Mouse (Mus musculus): ENCODE measurements around the gene Fth1. TPM values are rescaled to one million over a fixed set of nuclear protein-coding genes. Genes with fewer than 3 reads are reported as not detected.
A peak's percentile ranks its signal among the peaks of the same experiment; 100 is the strongest.

The Fth1 gene
- total RNA-seq, 2 experiments from 2014 or later = 2,847 to 3,135 TPM

DNA sequence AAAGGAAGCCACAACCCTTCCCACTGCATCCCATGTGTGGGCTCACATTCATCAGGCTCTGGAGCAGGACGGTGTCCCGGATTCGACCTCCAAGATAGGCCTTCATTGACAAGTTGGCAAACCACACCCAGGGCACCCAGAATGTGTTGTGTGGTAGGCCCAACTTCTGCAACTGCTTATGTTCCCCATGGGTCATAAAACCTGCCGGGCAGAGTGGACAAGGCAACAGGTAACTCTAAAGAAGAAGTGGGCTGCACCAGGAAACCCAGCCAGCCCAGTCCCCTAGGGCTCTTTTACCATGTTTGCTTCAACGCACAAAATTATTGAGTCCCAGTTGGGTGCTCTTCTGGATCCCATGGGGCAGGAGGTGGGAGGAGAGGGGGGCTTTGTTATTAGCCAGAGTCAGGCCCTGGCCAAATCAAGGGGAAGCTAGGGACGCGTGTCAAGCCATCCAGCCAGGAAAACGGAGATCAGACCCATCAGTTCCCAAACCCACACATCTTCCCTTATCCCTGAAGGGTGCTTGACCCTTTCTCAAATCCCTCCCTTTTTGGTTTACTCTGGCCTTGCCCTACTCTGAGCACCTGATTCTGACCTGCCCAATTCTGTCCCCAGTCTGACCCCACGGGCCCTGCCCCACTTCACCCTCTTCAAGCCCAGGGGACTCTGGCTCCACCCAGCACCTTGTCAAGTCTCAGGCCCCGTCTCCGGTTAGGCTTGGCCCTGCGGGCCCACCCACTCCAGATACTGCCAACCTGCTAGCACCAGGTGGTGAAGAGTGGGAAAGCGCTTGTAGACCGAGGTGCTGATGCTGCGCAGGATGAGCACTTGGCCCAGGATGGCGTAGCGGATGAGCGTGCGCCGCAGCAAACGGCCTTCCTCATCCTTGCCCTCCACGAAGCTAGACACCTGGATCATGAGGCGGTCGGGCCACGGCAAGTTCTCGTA lies 11.9 kb downstream of the Fth1 start:
- no peak for DNase-seq

DNA sequence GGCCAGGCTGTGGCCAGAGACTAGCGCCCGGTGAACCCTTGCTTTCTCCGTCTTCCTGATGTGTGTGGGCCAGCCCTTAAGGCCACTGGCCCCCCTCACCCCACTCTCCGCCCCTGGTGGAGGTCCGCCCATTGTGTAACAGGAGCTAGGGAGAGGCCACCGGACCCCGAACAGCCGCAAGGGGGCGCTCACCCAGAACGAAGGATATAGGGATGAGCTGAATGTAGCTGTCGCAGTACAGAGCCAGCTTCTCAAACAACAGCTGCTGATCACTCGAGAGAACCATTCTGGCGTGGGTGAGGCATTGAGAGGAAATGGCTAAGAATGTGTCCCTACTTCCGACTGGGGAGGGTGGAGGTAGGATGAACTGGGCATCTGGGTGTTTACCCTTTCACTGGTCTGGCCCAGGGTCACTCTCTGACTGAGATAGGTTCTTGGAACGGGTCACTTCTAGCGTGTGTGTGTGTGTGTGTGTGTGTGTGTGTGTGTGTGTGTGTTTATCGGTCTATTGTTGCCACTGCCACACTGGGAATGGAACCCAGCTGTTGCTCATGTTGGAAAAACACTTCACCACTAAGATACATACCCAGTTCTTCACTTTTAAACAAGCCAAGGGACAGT lies 12.7 kb downstream of the Fth1 start:
- DNase-seq = peak; percentile 91 to 94

DNA sequence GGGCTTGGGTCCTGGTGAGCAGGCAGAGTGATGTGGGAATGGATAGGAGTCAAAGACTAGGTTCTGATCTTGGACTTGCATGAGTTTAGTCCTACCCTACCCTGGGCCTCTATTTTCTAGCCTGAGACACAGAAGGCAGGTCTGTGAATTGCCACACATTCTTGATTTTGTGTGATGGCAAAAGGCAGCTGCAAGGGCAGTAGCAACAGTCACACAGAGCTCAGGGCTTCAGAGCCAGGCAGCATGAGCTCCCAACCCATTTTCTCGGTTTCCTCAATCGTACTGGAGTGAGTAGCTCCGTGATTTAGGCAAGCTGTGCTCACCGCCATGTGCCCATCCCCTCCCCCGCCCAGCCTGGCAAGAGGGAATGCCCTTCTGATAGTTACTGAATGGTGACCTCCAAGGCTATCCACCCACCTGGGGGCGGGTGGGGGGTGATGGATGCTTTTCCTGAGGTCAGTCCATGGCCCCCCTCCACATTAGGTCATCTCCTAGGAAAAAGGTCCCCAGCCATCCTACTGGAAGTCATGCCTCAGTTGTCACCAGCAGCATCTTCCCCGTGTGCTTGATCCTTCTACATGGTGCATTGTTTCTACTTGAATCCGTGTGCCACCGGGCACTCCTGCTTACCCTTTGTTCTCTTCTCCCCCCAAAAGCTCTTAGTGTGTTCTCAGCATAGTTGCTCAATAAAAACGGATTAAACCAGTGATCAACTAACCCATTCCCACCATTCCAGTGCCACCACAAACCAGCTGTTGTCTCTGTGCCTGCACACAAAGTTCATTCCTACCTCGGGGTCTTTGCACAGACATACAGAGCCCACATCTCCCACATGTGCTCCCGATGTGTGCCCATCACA lies 17.0 kb downstream of the Fth1 start:
- DNase-seq = no peak

DNA sequence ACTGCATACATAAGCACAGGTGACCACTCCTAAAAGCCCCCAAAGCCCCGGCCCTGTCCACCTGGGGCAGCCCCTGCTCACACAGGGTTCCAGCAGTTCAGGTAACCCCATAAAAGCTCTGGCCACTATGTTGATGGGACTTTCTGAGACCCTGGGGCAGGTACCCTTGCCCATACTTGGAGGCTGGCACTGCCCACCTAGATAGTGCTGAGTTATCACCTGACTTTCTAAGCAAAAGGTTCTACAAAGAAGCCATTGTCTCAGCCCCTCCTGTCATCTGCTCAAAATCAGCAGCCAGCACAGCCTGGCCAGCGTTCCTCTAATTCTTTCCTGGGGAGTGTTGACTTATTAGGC lies 17.6 kb downstream of the Fth1 start:
- DNase-seq = no peak

DNA sequence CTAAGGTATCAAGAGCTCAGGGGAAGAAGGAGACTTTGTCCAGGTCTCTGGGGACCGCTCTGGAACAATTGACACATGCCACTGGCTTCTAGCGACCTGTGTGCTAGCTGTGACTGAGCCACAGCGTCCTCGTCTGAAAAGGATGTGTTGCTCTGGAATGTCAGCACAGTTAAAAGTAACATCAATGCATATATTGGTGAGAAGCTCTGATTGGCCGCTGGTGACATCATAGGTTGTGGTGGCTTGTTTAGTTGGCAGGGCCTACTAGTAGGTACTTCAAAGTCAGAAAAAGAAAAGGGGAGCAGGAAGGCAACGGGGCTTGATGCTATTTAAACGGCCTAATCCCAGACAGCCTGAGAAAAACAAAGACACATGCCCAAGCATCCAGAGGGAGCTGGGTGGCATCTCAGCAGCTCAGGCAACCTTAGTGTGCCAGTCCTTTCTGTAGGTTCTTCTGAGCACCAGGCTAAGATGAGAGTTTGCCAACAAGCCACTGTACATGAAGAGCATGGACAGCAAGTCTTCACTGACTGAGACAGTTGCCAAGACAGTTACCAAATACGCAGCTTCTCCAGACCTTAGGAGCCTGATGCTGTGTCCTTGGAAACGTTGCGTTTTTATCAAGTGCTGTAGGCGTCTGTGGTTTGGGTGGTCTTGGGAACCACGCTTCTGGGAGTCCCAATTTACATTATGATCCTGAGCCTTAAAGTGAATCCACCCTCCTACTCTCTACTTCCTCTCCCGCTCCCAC lies 18.5 kb downstream of the Fth1 start:
- peak in 1 of 2 experiments; percentile 1 for DNase-seq

DNA sequence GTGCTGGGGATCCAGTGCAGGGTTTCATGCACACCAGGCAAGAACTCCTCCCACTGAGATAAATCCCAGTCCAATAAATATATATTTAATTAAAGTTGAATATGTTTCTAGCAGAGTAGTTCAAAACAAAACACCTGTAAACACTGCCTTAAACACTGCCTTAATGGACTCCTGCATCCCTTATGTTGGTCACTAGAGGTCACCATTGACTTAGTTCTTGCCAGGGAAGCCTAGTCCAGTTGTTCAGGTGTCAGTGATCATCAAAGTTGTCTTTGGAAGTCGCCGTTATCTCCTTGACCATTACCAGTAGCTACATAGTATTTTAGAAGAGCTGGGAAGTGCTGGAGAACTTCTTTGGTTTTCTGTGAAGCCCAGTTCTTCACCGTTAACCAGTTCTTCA lies 19.9 kb downstream of the Fth1 start:
- DNase-seq = peak; percentile 58 to 77

DNA sequence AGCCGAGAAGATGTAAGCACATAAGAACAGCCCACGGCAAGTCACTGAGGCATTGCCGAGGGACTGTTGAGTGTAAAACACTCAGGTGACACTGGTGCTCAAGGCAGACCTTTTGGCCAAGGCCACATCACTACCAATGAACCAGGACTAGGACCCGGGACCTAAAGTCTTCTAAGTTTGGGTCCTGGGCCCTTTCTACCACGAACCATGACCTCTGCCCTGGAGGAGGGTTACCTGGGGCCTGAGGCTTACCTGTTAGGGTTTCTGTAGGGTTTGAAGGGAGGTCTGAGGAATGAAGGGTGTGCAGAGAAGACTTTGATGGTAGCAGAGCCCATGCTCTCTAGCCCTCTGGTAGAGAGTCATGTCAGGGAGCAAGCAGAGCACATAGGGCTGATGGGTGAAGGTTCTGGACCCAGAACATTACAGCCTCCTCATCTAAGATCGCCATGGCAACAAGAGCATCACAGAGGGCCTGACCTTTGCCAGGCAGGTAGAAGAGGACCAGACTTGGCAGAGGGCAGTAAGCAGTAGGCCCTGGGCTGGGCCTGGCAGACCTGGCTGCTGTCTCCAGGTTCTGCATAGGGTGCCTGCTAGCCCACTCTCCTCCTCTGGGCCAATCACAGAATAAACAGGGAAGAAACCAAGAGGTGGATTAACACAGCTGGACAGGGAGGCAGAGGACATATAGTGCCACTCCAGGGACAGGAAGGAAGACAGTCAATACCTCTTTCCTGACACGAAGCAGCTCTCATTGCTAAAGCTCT lies 21.0 kb downstream of the Fth1 start, which contains the start of the genes Best1 and Rab3il1:
TSS of gene Best1 (minus strand) at position 428 of the 764 bp plus-strand sequence.
TSS of gene Rab3il1 (plus strand) at position 464 of the 764 bp plus-strand sequence.
- DNase-seq = no peak

DNA sequence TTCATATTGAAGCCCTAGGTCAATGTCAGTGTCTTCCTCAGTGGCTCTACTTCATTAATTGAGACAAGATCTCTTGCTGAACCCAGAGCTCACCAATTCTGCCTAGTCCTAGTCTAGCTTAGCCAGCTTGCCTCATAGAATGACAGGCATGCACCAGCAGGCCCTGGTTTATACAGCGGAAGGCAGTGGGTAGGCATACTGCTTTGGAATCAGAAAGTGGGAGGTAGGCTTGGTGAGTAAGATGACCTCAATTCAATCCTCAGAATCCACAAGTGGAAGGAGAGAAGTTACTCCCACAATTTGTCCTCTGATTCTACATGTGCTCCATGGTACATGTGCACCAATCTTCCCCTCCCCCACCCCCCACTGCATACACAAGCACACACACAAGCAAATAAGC lies 23.3 kb downstream of the Fth1 start:
- no peak for DNase-seq

DNA sequence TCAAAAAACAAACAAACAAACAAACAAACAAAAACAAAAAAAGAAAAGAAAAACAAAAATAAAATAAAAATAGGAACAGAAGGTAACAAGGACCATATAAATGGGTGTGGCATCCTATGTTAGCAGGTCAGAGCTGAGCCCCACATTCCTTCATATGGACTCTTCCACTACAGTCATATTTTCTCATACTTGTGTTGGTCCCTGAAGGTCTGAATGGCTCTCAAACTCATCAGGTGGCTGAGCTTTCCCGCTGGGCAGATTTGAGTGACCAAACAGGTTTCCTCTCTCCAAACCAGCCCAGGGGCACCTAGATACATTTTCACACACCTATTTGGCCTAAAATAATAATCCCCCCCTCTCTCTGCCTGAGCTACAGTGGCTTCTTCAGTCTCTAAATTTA lies 31.0 kb downstream of the Fth1 start:
- DNase-seq = no peak

DNA sequence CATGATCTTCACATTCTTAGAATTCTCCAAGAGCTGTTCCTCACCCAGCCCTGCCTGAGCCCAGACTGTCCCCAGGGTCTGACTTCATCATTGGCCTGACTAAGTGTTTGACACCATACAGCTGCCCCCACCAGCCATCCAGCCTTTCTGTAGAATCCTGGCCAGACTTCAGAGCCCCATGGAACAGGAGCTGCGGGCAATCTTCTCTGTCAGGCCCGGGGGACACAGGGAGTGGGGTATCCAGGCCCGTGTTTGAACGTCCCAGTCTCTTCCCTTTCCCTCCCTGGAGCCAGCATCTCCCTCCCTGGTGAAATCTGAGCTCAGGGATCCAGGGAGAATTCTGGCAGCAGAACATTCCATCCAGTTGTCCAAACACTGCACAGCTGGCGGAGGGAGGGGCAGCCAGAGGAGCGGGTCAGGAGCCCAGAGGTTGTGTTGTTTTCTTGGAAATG lies 32.5 kb downstream of the Fth1 start:
- DNase-seq = peak; percentile 84 to 89

DNA sequence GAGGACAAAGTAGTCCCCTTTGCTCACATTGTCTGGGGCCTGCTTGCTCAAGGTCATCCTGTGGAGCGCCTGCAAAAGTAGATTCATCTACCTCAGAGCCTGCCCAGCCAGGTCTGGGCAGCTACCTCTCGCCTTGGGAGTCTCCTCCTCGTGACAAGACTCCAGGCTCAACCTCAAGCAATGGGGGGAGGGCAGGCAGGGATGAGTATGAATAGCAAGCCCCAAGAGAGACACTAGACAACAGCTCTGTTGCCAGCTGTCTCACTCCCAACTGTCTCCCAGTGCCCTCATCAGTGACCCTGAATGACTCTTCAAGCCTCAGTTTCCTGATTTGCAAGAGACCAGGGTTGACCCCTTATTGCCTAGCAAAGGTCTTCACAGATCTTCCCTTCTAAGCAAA lies 33.0 kb downstream of the Fth1 start:
- DNase-seq = peak in 1 of 2 experiments; percentile 58

DNA sequence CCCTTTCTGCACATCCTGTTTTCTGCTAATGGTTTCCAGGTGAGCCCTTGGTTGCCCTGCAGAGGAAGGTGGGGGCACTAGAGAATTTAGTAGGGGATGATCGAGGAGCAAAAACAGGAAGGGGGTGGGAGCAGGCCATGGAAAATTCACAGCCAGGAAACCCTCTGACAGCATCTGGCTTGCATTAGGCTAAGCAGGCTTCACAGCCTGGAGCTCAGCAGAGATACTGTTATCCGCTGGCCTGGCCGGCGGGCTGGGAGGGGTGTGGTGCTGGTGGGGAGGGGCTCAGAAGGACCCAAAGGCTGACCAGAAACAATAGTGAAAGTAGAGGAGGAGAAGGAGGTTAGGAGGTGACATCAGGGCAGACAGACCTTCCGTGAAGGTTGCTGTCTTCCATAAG lies 33.5 kb downstream of the Fth1 start:
- peak; percentile 70 to 85 for DNase-seq

DNA sequence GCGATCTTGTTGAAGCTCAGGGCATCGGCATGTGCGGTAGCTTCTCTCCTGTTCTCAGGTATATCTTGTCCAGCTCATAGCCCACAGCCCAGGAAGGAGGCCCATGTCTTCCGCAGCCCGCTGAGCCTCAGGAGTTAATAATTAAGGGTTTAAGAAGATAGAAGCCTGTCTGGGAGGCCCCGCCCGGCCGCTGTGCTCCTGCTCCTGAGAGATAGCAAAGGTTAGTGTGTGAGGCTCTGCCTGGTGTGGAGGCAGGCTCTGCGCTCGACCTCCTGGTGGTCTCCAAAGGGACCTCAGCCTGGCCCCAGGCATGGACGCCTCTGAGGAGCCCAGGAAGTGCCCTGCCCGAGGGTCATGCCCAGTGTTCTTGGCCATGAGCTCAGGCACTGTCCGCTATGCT lies 34.4 kb downstream of the Fth1 start:
- DNase-seq = no peak

DNA sequence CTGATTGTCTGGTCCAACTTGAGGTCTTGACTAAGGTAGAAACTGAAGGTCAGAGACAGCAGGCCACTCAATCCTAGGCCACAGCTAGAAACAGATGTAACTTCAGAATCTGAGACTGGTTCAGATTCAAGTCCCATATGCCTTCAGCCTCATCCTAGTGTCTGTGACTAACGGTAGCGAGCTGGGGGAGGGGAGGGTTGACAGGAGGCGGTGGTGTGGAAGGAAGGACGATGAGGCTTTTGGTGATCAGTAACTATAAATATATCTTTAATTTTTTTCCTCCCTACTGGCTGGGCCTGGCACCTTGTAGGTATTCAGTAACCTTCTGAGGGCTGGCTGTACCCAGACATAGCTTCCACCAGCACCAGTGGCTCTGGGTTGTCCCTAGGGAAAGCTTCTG lies 35.0 kb downstream of the Fth1 start:
- no peak for DNase-seq

DNA sequence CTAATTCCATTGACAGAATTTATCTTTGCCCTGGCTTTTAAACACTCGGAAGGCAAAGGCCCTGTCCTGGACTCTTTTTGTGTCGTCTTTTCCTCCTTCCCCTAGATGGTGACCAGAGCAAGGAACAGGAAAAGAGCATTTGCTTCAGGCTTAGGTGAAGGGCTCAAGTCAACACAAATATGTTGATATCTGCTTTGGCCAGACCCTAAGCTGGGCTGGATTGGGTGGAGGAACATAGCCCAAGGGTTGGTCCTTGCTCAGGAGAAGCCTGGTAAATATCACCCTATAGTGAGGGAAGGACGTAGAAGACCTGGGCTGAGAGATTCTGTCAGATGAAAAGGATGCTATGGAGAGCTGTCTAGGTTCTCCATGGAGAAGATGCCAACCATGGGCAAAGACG lies 35.8 kb downstream of the Fth1 start:
- DNase-seq = no peak

DNA sequence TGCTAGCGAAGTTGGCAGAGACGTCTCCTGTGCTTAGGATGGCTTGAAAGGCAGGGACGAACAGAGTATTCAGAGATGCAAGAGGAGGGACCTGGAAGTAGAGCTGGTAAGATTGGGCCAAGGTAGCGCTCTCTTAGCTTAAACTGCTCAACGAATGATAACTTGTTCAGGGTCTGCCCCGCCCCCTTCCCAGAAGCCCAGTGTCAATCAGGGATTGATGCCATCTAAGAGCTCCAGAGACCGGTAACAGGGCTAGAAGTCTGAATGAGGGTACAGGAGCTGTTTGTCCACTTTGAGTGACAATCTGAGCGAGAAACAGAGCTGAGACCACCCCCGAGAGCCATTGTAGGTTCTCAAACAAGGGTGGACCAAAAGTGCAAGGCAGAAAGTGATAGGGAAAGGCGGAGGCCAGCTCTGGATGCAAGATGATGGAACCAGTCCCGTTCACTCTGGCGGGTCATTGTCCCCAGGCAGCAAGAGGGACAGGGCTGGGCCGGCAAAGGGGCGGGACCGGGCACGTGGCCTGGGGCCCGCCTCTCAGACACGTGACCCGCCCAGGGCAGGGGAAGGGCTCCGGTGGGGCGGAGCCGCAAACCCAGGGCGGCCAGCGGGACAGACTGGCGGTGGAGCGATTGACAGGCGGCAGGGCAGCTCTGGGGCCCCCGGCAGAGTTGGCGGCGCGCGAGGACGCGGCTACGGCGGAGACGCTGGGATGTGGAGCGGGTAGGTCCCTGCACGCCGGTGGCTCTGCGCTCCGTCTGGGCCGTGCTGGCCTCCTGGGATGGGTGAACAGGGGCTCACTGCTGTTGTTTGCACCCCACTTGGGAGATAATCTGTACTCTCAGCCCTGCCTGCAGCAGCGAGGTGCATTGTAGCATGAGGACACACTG lies 37.5 kb downstream of the Fth1 start:
- peak; percentile 93 to 97 for DNase-seq

DNA sequence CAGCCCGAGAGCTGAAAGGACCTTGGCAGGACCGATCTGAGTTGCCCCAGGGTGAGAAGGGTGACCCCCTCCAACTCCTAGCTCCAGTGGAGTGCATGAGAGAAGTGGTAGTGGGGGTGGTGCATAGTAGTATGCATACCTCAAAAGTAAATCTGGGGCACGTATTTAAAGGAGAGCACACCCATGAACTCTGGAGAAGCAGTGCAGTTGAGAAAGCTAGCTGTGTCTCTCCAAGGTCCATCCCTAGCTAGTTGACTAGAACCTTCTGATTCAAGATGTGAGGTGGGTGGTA lies 38.1 kb downstream of the Fth1 start:
- no peak for DNase-seq

DNA sequence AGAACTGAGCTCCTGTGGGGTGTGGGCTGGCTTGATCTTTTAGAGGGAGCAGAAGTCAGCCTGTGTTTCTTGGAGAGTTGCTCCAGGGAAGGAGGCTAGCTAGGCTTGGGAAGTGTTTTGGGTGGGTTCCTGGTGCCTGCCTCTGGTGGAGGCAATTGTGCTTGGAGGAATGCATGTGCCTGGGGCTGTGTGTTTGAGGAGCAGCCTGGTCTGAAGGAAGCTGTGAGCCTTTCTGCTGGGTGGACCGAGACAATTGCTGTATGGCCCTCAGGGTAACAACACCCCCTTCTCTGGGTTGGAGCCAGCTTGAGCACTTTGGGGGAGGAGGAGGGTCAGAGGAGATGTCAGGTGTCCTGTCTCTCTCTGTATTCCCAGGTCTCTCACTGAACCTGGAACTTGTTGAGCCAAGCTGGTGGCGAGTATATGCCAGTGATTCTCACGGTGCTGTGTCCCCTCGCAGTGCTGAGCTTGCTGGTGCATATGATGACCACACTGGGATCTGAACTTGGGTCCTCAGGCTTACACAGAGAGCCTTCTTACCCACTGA lies 38.9 kb downstream of the Fth1 start:
- no peak for DNase-seq

DNA sequence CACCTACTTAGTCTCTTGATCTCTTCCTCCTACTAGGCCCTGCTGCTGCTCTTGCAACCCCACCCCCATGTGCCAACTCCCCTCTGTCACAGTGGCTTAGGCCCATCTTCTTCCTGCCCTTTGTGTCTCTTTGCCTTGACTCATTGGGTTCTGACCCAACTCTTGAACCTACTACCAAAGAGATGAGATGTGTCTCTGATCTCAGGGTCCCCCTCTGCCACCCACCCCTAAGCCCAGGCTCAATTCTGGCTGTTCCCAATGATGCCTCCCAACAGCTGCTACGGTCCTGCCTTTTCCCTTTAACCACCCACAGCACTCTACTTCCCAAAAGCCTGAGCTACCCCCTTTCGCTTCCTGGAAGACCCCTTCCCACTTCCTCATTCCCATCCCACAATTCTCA lies 41.6 kb downstream of the Fth1 start:
- no peak for DNase-seq

All from heart, adult 18-20 months (tissue).